Mouse (Mus musculus): ENCODE results near the gene Cic. TPM values are rescaled to one million over a fixed set of nuclear protein-coding genes. Genes with fewer than 3 reads are reported as not detected.

Gene Cic
- total and polyA plus RNA-seq, 3 experiments: 41.6 to 62.9 (median 62.8) TPM

DNA sequence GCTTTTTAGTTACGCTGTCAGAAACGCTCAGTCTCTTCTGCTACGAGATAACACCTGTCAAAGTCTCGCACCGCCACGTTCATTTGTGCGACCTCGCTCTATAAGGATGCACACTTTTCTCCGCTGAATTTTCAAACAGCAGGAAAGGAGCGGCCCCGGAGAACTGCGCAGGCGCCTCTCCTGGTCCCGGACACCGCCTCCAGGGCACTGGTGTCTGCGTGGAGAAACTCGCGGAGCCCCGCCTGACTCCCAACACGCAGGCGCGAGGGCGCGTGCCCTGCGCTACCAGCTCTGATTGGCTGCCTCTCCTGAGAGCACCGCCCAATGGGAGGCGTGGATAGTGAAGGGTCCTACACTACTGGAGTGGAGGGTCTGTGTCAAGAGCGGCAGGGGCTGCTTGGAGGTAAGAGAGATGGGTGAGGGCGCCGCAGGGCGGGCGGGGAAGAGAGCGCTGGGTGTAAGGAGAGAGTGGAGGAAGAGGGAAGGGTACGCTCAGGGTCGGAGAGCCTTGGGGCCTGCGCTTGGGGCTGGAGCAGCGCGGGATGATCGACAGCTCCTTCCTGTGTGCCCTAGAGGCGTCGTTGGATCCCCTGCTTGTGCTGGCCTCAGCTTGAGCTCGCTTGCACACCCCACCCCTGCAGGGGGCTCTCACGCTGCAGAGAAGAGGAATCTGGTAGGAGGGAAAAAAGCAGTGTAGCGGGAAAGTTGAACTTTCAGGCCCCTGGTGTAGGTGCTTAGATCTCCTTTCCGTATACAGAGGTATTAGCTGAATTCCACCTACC is 46.2 kb upstream of the Cic start, which contains the start of gene Zfp526:
Zfp526 (plus strand) TSS at position 324 of the 782 bp plus-strand sequence.
- peak; percentile 96 to 99 for DNase-seq
- intact Hi-C loops (cut with DNase I): loop anchor here (5.0 kb wide), 1 partner anchor 396 kb away; the partner anchor contains the start of genes Dmac2 and Erich4
- Histone ChIP-seq H3K36me3 (ENCODE audit: control insufficient read depth, insufficient read depth, low read length) (no peaks in the 10 kb centered on the region), H3K4me3 (peak within 1 kb of the TSS; percentile 89), H3K4me1 (ENCODE audit: control insufficient read depth, insufficient read depth, low read length) (peaks cover 9% of the 10 kb centered on the region), H3K79me2 (replicated peaks; ENCODE audit: control insufficient read depth, insufficient read depth, low read length) (peaks cover 6% of the 10 kb centered on the region), H3K9ac (ENCODE audit: low read depth, low read length) (peak within 1 kb of the TSS; percentile 81), H3K27ac (peak within 1 kb of the TSS; percentile 98), H3K27me3 (ENCODE audit: control insufficient read depth, insufficient read depth, low read length) (no peaks in the 10 kb centered on the region)
- WGBS: under 1% methylated on average over 45 of the region's 45 CpGs
- TF ChIP-seq CTCF (IDR thresholded peaks at IDR 0.05) (no peak), EP300 (IDR thresholded peaks at IDR 0.05; ENCODE audit: insufficient read depth, low read depth, low read length) (no peak), POLR2A (IDR thresholded peaks at IDR 0.05; ENCODE audit: insufficient read depth, low read depth, low read length) (peak; percentile 90)

- WGBS: 79% methylated on average over 10 of the region's 10 CpGs
- no peak for DNase-seq
- TF ChIP-seq CTCF (IDR thresholded peaks at IDR 0.05) (no peak), POLR2A (IDR thresholded peaks at IDR 0.05; ENCODE audit: insufficient read depth, low read depth, low read length) (no peak), EP300 (IDR thresholded peaks at IDR 0.05; ENCODE audit: insufficient read depth, low read depth, low read length) (no peak)
Measured at GRCm38 (mm10) chr7:25222275-25222967, 45.1 kb upstream of the Cic start.

DNA sequence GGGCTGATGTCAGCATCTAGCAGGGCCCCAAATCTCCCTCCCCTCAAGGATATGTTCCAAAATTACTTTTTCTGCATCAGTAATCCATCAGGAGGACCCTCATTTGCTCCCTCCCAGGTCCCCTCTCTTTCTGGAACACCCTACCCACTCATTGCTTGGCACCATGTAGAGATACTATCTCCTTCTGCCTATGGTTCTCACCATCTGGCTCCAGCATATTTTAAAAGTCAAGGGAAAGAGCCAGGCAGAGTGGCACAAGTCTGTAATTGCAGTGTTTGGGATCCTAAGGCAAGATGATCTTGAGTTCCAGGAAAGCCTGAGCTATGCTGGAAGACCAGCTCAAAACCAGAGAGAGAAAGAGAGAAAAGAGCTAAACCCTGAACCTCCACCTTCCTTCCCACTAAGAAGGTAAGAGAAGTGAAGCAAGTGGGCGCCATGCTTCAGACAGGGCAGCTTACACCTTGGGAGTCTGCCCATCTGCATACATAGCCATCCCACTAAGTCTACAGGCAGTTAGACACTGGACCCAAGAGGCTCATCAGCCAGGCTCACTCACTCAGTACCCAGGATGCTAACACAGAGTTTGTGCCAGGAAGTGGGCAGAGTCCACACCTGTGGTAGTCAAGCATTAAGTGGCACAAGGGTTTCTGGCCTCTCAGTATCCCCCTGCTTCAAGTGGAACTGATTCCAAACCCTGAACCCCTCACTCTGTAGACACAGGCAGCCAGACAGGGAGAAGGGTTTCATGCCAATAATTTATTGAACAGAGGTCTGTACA is 39.8 kb upstream of the Cic start:
- H3K79me2 ChIP-seq (replicated peaks; ENCODE audit: control insufficient read depth, insufficient read depth, low read length): peaks cover 3% of the 10 kb centered on the region; the same call in 1 of the 2 replicates
- 85% methylated on average over 1 of the region's 1 CpGs for WGBS
- no peaks in the 10 kb centered on the region; the same call in 1 of the 2 replicates for H3K4me1 ChIP-seq (ENCODE audit: control insufficient read depth, insufficient read depth, low read length)
- no peaks in the 10 kb centered on the region; the same call in 1 of the 2 replicates for H3K36me3 ChIP-seq (ENCODE audit: control insufficient read depth, insufficient read depth, low read length)
- no peaks in the 10 kb centered on the region for H3K27me3 ChIP-seq (ENCODE audit: control insufficient read depth, insufficient read depth, low read length)
- no peak overlapping the region for H3K4me3 ChIP-seq
- H3K27ac ChIP-seq: no peak overlapping the region
- intact Hi-C loops (cut with DNase I): no loop called here
- no peak for DNase-seq
- no peak overlapping the region for H3K9ac ChIP-seq (ENCODE audit: low read depth, low read length)
- TF ChIP-seq CTCF (IDR thresholded peaks at IDR 0.05): no peak

More at GRCm38 (mm10) chr7:25222275-25222967, 45.1 kb upstream of the Cic start:
- peak overlapping the region; percentile 89; the same call in 1 of the 2 replicates for H3K4me3 ChIP-seq
- H3K79me2 ChIP-seq (replicated peaks; ENCODE audit: control insufficient read depth, insufficient read depth, low read length): peaks cover 6% of the 10 kb centered on the region
- H3K36me3 ChIP-seq (ENCODE audit: control insufficient read depth, insufficient read depth, low read length): no peaks in the 10 kb centered on the region; the same call in 1 of the 2 replicates
- intact Hi-C loops (cut with DNase I): loop anchor here (1.0 to 5.0 kb wide), 2 partner anchors 15 to 395 kb away; partner anchors contain the start of genes Dmac2, Erich4 and Gsk3a
- H3K4me1 ChIP-seq (ENCODE audit: control insufficient read depth, insufficient read depth, low read length): peaks cover 9% of the 10 kb centered on the region
- H3K27me3 ChIP-seq (ENCODE audit: control insufficient read depth, insufficient read depth, low read length): no peaks in the 10 kb centered on the region
- H3K9ac ChIP-seq (ENCODE audit: low read depth, low read length): no peak overlapping the region
- H3K27ac ChIP-seq: no peak overlapping the region

DNA sequence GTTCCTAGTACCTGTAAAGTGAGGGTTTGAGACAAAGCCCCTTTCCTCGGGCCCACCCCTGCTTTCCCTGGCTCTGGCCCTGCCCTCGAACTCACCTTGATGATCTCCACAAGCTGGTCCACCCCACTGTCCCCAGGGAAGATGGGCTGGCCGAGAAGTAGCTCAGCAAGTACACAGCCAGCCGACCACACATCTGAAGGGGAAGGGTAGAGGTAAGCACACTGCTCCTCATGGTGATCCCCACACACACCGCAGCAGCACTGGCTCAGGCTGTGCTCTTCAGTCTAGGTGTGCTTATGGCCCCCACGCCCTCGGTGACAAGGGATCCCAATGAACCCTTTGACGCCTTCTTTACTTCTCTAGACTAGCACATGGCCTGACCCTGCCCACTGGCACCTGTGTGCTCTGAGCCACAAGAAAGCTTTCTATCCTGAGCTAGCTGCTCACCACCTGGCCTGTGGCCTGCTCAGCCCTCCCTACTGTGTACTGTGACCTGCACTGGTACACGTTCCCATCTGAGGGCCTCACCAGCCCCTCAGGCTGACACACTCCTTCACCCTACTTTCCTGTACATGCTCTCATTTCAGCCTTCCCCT is 36.7 kb upstream of the Cic start:
- 76% methylated on average over 9 of the region's 9 CpGs for WGBS
- no peaks in the 10 kb centered on the region; the same call in 1 of the 2 replicates for H3K79me2 ChIP-seq (replicated peaks; ENCODE audit: control insufficient read depth, insufficient read depth, low read length)
- intact Hi-C loops (cut with DNase I): loop anchor here (10.0 kb wide), 1 partner anchor 346 kb away; the partner anchor contains the start of gene Rps19

DNA sequence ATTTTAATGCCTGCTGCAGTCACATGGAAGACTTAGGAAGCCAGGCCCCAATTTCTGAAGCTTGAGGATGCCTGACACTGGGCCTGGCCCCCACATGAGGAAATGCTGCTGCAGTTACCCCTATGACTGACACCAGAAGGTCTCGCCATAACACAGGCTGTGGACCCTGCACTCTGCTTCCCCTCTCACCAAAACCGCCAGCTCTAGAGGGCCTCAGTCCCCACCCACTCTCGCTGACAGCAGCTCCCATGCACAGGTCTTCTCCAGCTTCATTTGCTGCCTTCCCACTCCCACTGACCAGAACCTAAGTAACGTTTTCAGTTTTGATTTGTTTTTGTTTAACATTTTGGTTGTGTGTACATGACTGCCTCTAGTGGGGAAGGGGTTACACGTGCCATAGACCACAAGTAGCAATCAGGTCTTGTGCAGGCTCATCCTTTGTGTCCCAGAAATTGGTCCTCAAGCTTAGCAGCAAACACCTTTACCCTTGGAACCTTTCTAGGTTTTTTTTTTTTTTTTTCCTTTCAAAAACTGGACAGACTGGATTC is 35.3 kb upstream of the Cic start:
- H3K4me1 ChIP-seq (ENCODE audit: control insufficient read depth, insufficient read depth, low read length): peaks cover 2% of the 10 kb centered on the region
- no peaks in the 10 kb centered on the region; the same call in 1 of the 2 replicates for H3K36me3 ChIP-seq (ENCODE audit: control insufficient read depth, insufficient read depth, low read length)
- no peak overlapping the region for H3K27ac ChIP-seq
- TF ChIP-seq POLR2A (IDR thresholded peaks at IDR 0.05; ENCODE audit: insufficient read depth, low read depth, low read length) (no peak), EP300 (IDR thresholded peaks at IDR 0.05; ENCODE audit: insufficient read depth, low read depth, low read length) (no peak), CTCF (IDR thresholded peaks at IDR 0.05) (no peak)
- H3K79me2 ChIP-seq (replicated peaks; ENCODE audit: control insufficient read depth, insufficient read depth, low read length): no peaks in the 10 kb centered on the region; the same call in 1 of the 2 replicates
- H3K27me3 ChIP-seq (ENCODE audit: control insufficient read depth, insufficient read depth, low read length): no peaks in the 10 kb centered on the region
- no peak overlapping the region for H3K4me3 ChIP-seq
- intact Hi-C loops (cut with DNase I): loop anchor here (10.0 kb wide), 1 partner anchor 347 kb away; the partner anchor contains the start of gene Rps19
- H3K9ac ChIP-seq (ENCODE audit: low read depth, low read length): no peak overlapping the region
- DNase-seq: no peak
- WGBS: 60% methylated on average over 5 of the region's 5 CpGs

More for the DNA sequence above, 36.7 kb upstream of the Cic start:
- no peak overlapping the region for H3K4me3 ChIP-seq
- no peak overlapping the region for H3K9ac ChIP-seq (ENCODE audit: low read depth, low read length)
- no peaks in the 10 kb centered on the region; the same call in 1 of the 2 replicates for H3K4me1 ChIP-seq (ENCODE audit: control insufficient read depth, insufficient read depth, low read length)
- TF ChIP-seq POLR2A (IDR thresholded peaks at IDR 0.05; ENCODE audit: insufficient read depth, low read depth, low read length): no peak
- no peak for TF ChIP-seq EP300 (IDR thresholded peaks at IDR 0.05; ENCODE audit: insufficient read depth, low read depth, low read length)
- TF ChIP-seq CTCF (IDR thresholded peaks at IDR 0.05): no peak
- DNase-seq: no peak
- no peak overlapping the region for H3K27ac ChIP-seq
- no peaks in the 10 kb centered on the region; the same call in 1 of the 2 replicates for H3K36me3 ChIP-seq (ENCODE audit: control insufficient read depth, insufficient read depth, low read length)
- no peaks in the 10 kb centered on the region for H3K27me3 ChIP-seq (ENCODE audit: control insufficient read depth, insufficient read depth, low read length)

All from heart, adult 2 months (tissue).